Mouse (Mus musculus) forebrain, embryonic 15.5 days (tissue): Measurements from ENCODE around the gene Anks1. TPM values are rescaled to one million over a fixed set of nuclear protein-coding genes. Genes with fewer than 3 reads are reported as not detected.

ENCODE experiments used
- ATAC-seq: fragments of 200-750 bp; cut with Nextera tagmentation; replicated peaks from 2 replicates; pipeline ENCODE4 v1.8.0; 2017; ENCODE audit warnings: mild to moderate bottlenecking, moderate TSS enrichment, moderate library complexity
- H3K27ac ChIP-seq: fragments of 300-500 bp; sonication (generic); replicated peaks from 2 replicates; pipeline ENCODE4 v1.5.1; 2015; ENCODE audit warnings: mild to moderate bottlenecking, inconsistent platforms
- H3K27me3 ChIP-seq: fragments of 300-500 bp; sonication (generic); 2 replicates; pipeline ENCODE4 v1.6.1; 2015; ENCODE audit warnings: inconsistent platforms
- H3K36me3 ChIP-seq: fragments of 300-500 bp; sonication (generic); 2 replicates; pipeline ENCODE4 v1.6.1; 2015; ENCODE audit warnings: mild to moderate bottlenecking, inconsistent platforms
- H3K4me1 ChIP-seq: fragments of 300-500 bp; sonication (generic); 2 replicates; pipeline ENCODE4 v1.6.1; 2015; ENCODE audit warnings: inconsistent platforms
- H3K4me2 ChIP-seq: fragments of 300-500 bp; sonication (generic); replicated peaks from 2 replicates; pipeline ENCODE4 v1.6.1; 2015; ENCODE audit warnings: mild to moderate bottlenecking, inconsistent platforms
- H3K4me3 ChIP-seq: fragments of 300-500 bp; sonication (generic); 2 replicates; pipeline ENCODE4 v1.5.1; 2015; ENCODE audit warnings: mild to moderate bottlenecking, inconsistent platforms
- H3K9ac ChIP-seq: fragments of 300-500 bp; sonication (generic); replicated peaks from 2 replicates; pipeline ENCODE4 v1.6.1; 2015; ENCODE audit warnings: mild to moderate bottlenecking, inconsistent platforms
- H3K9me3 ChIP-seq: fragments of 300-500 bp; sonication (generic); 2 replicates; pipeline ENCODE4 v1.6.1; 2016; ENCODE audit warnings: inconsistent platforms
- WGBS: fragments of 180-500 bp; shearing (Covaris S2); methylation state at CpG from one replicate; pipeline ENCODE4 v1.1.7; 2015; ENCODE audit warnings: mixed read lengths; 5-methylcytosine and 5-hydroxymethylcytosine counted together
- polyA plus RNA-seq: library from polyadenylated mRNA; unstranded; fragments of >200 nt; fragmentation: Nextera tagmentation; extraction: Ambion mirVana; gene quantifications from 2 replicates; pipeline ENCODE4 v1.2.1, GENCODE M21; 2015

Anks1 gene
- polyA plus RNA-seq, 1 experiment from 2014 or later: 35.3 TPM

GRCm38 (mm10) chr17:28080045-28080816 is 171.1 kb downstream of the Anks1 start, which contains the start of gene Tcp11:
Gene Tcp11 (minus strand): TSS chr17:28080639.
- ATAC-seq: peak; percentile 94
- peak within 1 kb of the TSS; percentile 56 for H3K4me3 ChIP-seq
- H3K9ac ChIP-seq: peak within 1 kb of the TSS; percentile 58
- peaks cover 18% of the 10 kb centered on the region for H3K4me1 ChIP-seq
- H3K9me3 ChIP-seq: no peaks in the 10 kb centered on the region
- H3K27me3 ChIP-seq: no peaks in the 10 kb centered on the region
- H3K4me2 ChIP-seq: peak within 1 kb of the TSS; percentile 99
- H3K27ac ChIP-seq: no peak within 1 kb of the TSS
- H3K36me3 ChIP-seq: no peaks in the 10 kb centered on the region
- under 1% methylated on average over 56 of the region's 57 CpGs for WGBS

GRCm38 (mm10) chr17:28080817-28081165 is 171.7 kb downstream of the Anks1 start:
- Histone ChIP-seq H3K4me3 (peak overlapping the region; percentile 56), H3K27ac (no peak overlapping the region), H3K9me3 (no peaks in the 10 kb centered on the region), H3K4me1 (peaks cover 21% of the 10 kb centered on the region), H3K36me3 (no peaks in the 10 kb centered on the region), H3K9ac (no peak overlapping the region), H3K4me2 (peak overlapping the region; percentile 99), H3K27me3 (no peaks in the 10 kb centered on the region)
- ATAC-seq: no peak; the same call in none of the 2 replicates
- WGBS: 7% methylated on average over 9 of the region's 9 CpGs

GRCm38 (mm10) chr17:28081385-28081784 is 172.3 kb downstream of the Anks1 start:
- no peak for ATAC-seq
- Histone ChIP-seq H3K36me3 (no peaks in the 10 kb centered on the region), H3K27ac (no peak overlapping the region), H3K27me3 (no peaks in the 10 kb centered on the region), H3K4me1 (peaks cover 21% of the 10 kb centered on the region), H3K4me2 (no peak overlapping the region), H3K9ac (no peak overlapping the region), H3K4me3 (no peak overlapping the region), H3K9me3 (no peaks in the 10 kb centered on the region)
- 45% methylated on average over 9 of the region's 9 CpGs for WGBS

- peaks cover 21% of the 10 kb centered on the region for H3K4me1 ChIP-seq
- H3K27ac ChIP-seq: no peak overlapping the region
- H3K9me3 ChIP-seq: no peaks in the 10 kb centered on the region
- no peak overlapping the region for H3K4me2 ChIP-seq
- H3K9ac ChIP-seq: no peak overlapping the region
- no peaks in the 10 kb centered on the region for H3K36me3 ChIP-seq
- WGBS: 92% methylated on average over 7 of the region's 7 CpGs
- H3K4me3 ChIP-seq: no peak overlapping the region
- no peaks in the 10 kb centered on the region for H3K27me3 ChIP-seq
- no peak for ATAC-seq
Measured at GRCm38 (mm10) chr17:28081856-28082255, 172.8 kb downstream of the Anks1 start.

- Histone ChIP-seq H3K4me2 (no peak overlapping the region), H3K4me1 (peaks cover 21% of the 10 kb centered on the region), H3K36me3 (no peaks in the 10 kb centered on the region), H3K9me3 (no peaks in the 10 kb centered on the region), H3K9ac (no peak overlapping the region), H3K27ac (no peak overlapping the region), H3K27me3 (no peaks in the 10 kb centered on the region), H3K4me3 (no peak overlapping the region)
- no peak for ATAC-seq
- 74% methylated on average over 13 of the region's 13 CpGs for WGBS
Measured at GRCm38 (mm10) chr17:28082863-28083262, 173.8 kb downstream of the Anks1 start.

- Histone ChIP-seq H3K36me3 (no peaks in the 10 kb centered on the region), H3K4me2 (no peak overlapping the region), H3K9ac (no peak overlapping the region), H3K4me3 (no peak overlapping the region), H3K9me3 (no peaks in the 10 kb centered on the region), H3K27ac (no peak overlapping the region), H3K27me3 (no peaks in the 10 kb centered on the region), H3K4me1 (peaks cover 18% of the 10 kb centered on the region)
- ATAC-seq: no peak
- WGBS: 26% methylated on average over 22 of the region's 22 CpGs
Measured at GRCm38 (mm10) chr17:28084395-28084905, 175.3 kb downstream of the Anks1 start.

GRCm38 (mm10) chr17:28084964-28085363 is 175.9 kb downstream of the Anks1 start:
- Histone ChIP-seq H3K27ac (no peak overlapping the region), H3K9ac (no peak overlapping the region), H3K9me3 (no peaks in the 10 kb centered on the region), H3K4me2 (peak overlapping the region; percentile 35), H3K27me3 (no peaks in the 10 kb centered on the region), H3K36me3 (no peaks in the 10 kb centered on the region), H3K4me1 (peaks cover 14% of the 10 kb centered on the region), H3K4me3 (no peak overlapping the region)
- 1% methylated on average over 16 of the region's 16 CpGs for WGBS
- peak; percentile 60 for ATAC-seq

- Histone ChIP-seq H3K27me3 (no peaks in the 10 kb centered on the region), H3K36me3 (no peaks in the 10 kb centered on the region), H3K9me3 (no peaks in the 10 kb centered on the region), H3K4me2 (no peak overlapping the region), H3K27ac (no peak overlapping the region), H3K4me3 (no peak overlapping the region), H3K9ac (no peak overlapping the region), H3K4me1 (peaks cover 6% of the 10 kb centered on the region)
- 22% methylated on average over 5 of the region's 5 CpGs for WGBS
- ATAC-seq: no peak
Measured at GRCm38 (mm10) chr17:28087430-28087829, 178.3 kb downstream of the Anks1 start.

- no peak overlapping the region for H3K4me2 ChIP-seq
- H3K4me3 ChIP-seq: no peak overlapping the region
- H3K9ac ChIP-seq: no peak overlapping the region
- H3K27me3 ChIP-seq: no peaks in the 10 kb centered on the region
- ATAC-seq: no peak
- no peaks in the 10 kb centered on the region for H3K9me3 ChIP-seq
- H3K27ac ChIP-seq: no peak overlapping the region
- WGBS: 97% methylated on average over 6 of the region's 6 CpGs
- peaks cover 6% of the 10 kb centered on the region for H3K4me1 ChIP-seq
- no peaks in the 10 kb centered on the region for H3K36me3 ChIP-seq
Measured at GRCm38 (mm10) chr17:28088718-28089117, 179.6 kb downstream of the Anks1 start.

- ATAC-seq: no peak
Measured at GRCm38 (mm10) chr17:28092297-28092696, 183.2 kb downstream of the Anks1 start.

GRCm38 (mm10) chr17:28093837-28094236 is 184.7 kb downstream of the Anks1 start:
- Histone ChIP-seq H3K27ac (no peak overlapping the region), H3K9ac (no peak overlapping the region), H3K4me1 (no peaks in the 10 kb centered on the region), H3K36me3 (no peaks in the 10 kb centered on the region), H3K4me2 (no peak overlapping the region), H3K9me3 (0 out of 2 replicates have a peak, but pooled peaks cover 2% of the 10 kb centered on the region), H3K4me3 (no peak overlapping the region), H3K27me3 (no peaks in the 10 kb centered on the region)
- WGBS: 86% methylated on average over 3 of the region's 3 CpGs
- no peak for ATAC-seq

More at GRCm38 (mm10) chr17:28092297-28092696, 183.2 kb downstream of the Anks1 start:
- no peak overlapping the region for H3K4me3 ChIP-seq
- H3K9me3 ChIP-seq: 0 out of 2 replicates have a peak, but pooled peaks cover 2% of the 10 kb centered on the region
- H3K27me3 ChIP-seq: no peaks in the 10 kb centered on the region
- H3K4me2 ChIP-seq: no peak overlapping the region
- 92% methylated on average over 2 of the region's 2 CpGs for WGBS
- H3K27ac ChIP-seq: no peak overlapping the region
- H3K9ac ChIP-seq: no peak overlapping the region
- no peaks in the 10 kb centered on the region for H3K4me1 ChIP-seq
- H3K36me3 ChIP-seq: no peaks in the 10 kb centered on the region

- no peak overlapping the region for H3K9ac ChIP-seq
- H3K4me1 ChIP-seq: no peaks in the 10 kb centered on the region
- ATAC-seq: no peak
- H3K27me3 ChIP-seq: no peaks in the 10 kb centered on the region
- WGBS: 80% methylated on average over 10 of the region's 10 CpGs
- H3K36me3 ChIP-seq: no peaks in the 10 kb centered on the region
- 0 out of 2 replicates have a peak, but pooled peaks cover 2% of the 10 kb centered on the region for H3K9me3 ChIP-seq
- H3K4me2 ChIP-seq: no peak overlapping the region
- no peak overlapping the region for H3K27ac ChIP-seq
- no peak overlapping the region for H3K4me3 ChIP-seq
Measured at GRCm38 (mm10) chr17:28096418-28096817, 187.3 kb downstream of the Anks1 start.
